Mouse (Mus musculus) limb, embryonic 10.5 days (tissue): Measurements from ENCODE around the gene Uvrag. TPM values are rescaled to one million over a fixed set of nuclear protein-coding genes. Genes with fewer than 3 reads are reported as not detected.
A peak's percentile ranks its signal among the peaks of the same experiment; 100 is the strongest.

Source experiments
- DNase-seq: peaks from one replicate; pipeline ENCODE4 v3.0.0-alpha.2; 2017; ENCODE audit warnings: low spot score
- H3K27ac ChIP-seq: fragments of 300-500 bp; sonication (generic); 2 replicates; pipeline ENCODE4 v1.5.1; 2016; ENCODE audit warnings: mild to moderate bottlenecking
- H3K27me3 ChIP-seq: fragments of 300-500 bp; sonication (generic); 2 replicates; pipeline ENCODE4 v1.6.1; 2016; ENCODE audit warnings: low read depth, mild to moderate bottlenecking; ENCODE audit not compliant: poor library complexity, severe bottlenecking
- H3K36me3 ChIP-seq: fragments of 300-500 bp; sonication (generic); 2 replicates; pipeline ENCODE4 v1.6.1; 2016; ENCODE audit warnings: mild to moderate bottlenecking, moderate library complexity
- H3K4me1 ChIP-seq: fragments of 300-500 bp; sonication (generic); 2 replicates; pipeline ENCODE4 v1.6.1; 2016
- H3K4me3 ChIP-seq: fragments of 300-500 bp; sonication (generic); 2 replicates; pipeline ENCODE4 v1.5.1; 2016; ENCODE audit warnings: mild to moderate bottlenecking, moderate library complexity
- H3K9me3 ChIP-seq: fragments of 300-500 bp; sonication (generic); replicated peaks from 2 replicates; pipeline ENCODE4 v1.6.1; 2016; ENCODE audit warnings: mild to moderate bottlenecking
- WGBS: fragments of 180-500 bp; shearing (Covaris S2); methylation state at CpG from one replicate; pipeline ENCODE4 v1.1.7; 2016; 5-methylcytosine and 5-hydroxymethylcytosine counted together
- polyA plus RNA-seq: library from polyadenylated mRNA; unstranded; fragments of >200 nt; fragmentation: Nextera tagmentation; extraction: Ambion mirVana; gene quantifications from 2 replicates; pipeline ENCODE4 v1.2.1, GENCODE M21; 2016

The Uvrag gene
- polyA plus RNA-seq, 1 experiment from 2014 or later: 12.0 TPM

GRCm38 (mm10) chr7:98839312-98839711 is 301.6 kb downstream of the Uvrag start:
- no peaks in the 10 kb centered on the region for H3K9me3 ChIP-seq
- no peaks in the 10 kb centered on the region for H3K36me3 ChIP-seq
- peak overlapping the region; percentile 67 for H3K4me3 ChIP-seq
- peaks cover 100% of the 10 kb centered on the region for H3K27me3 ChIP-seq
- peak overlapping the region; percentile 81 for H3K27ac ChIP-seq
- 1% methylated on average over 12 of the region's 12 CpGs for WGBS
- H3K4me1 ChIP-seq: peaks cover 100% of the 10 kb centered on the region
- no peak for DNase-seq

- H3K36me3 ChIP-seq: no peaks in the 10 kb centered on the region
- H3K27ac ChIP-seq: peak overlapping the region; percentile 81
- peaks cover 100% of the 10 kb centered on the region for H3K27me3 ChIP-seq
- H3K4me3 ChIP-seq: peak overlapping the region; percentile 67
- H3K4me1 ChIP-seq: peaks cover 98% of the 10 kb centered on the region
- peak; percentile 84 for DNase-seq
- no peaks in the 10 kb centered on the region for H3K9me3 ChIP-seq
- under 1% methylated on average over 48 of the region's 48 CpGs for WGBS
These were observed 302.2 kb downstream of the Uvrag start for GRCm38 (mm10) chr7:98838729-98839141.

- DNase-seq: peak; percentile 90
- Histone ChIP-seq H3K4me1 (peaks cover 89% of the 10 kb centered on the region), H3K9me3 (no peaks in the 10 kb centered on the region), H3K4me3 (peak overlapping the region; percentile 67), H3K27ac (peak overlapping the region; percentile 81; the same call in 1 of the 2 replicates), H3K36me3 (no peaks in the 10 kb centered on the region), H3K27me3 (peaks cover 99% of the 10 kb centered on the region)
- 1% methylated on average over 17 of the region's 17 CpGs for WGBS
These were observed 303.0 kb downstream of the Uvrag start for GRCm38 (mm10) chr7:98837901-98838300.

- DNase-seq: peak; percentile 80
- Histone ChIP-seq H3K4me1 (peaks cover 82% of the 10 kb centered on the region), H3K4me3 (peak overlapping the region; percentile 67), H3K27ac (peak overlapping the region; percentile 81), H3K9me3 (no peaks in the 10 kb centered on the region), H3K36me3 (no peaks in the 10 kb centered on the region), H3K27me3 (peaks cover 99% of the 10 kb centered on the region)
- WGBS: 1% methylated on average over 23 of the region's 23 CpGs
These were observed 304.3 kb downstream of the Uvrag start for GRCm38 (mm10) chr7:98836646-98837045.

DNA sequence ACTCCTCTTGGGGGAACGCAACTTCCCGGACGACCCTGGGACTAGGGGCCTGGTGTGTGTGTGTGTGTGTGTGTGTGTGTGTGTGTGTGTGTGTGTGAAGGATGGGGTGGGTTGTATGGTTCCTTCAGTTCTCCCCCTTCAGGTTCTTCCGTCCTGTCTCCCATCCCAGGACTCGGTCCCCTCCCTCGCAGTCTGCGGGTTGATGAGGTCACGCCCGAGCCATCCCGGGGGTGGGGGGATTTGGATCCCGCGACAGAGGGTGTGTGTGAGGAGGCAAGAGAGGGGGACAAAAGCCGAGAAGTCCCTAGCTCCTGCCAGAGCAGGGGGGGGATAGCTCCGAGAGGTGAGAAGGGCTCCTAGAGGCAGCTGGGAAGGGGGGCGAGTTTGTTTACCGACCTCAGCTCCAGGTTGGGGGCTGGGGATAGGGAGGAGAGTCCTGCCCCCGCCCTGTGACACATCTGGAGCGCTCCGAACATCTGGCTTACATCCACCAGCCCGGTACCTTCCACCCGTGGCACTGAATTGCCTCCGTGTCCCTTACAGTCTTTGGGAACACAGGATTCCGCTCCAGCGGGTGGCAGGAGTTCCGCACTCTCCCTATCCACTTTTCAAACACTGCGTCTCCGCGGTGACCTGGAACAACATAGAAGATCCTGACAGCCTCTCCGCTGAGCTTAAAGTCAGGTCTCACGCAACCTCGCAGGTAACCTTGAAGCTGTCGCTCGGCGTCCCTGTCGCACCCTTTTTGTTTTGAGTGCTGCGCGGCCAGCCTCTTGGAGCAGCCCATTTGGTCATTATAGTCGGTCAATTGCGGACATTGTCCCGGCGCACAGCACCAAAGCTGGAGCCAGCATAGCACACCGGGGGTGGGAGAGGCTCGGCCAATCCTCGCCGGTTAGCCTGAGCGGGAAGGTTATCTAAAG is 305.2 kb downstream of the Uvrag start:
- Histone ChIP-seq H3K36me3 (no peaks in the 10 kb centered on the region), H3K27ac (peak overlapping the region; percentile 81), H3K4me3 (peak overlapping the region; percentile 67), H3K27me3 (peaks cover 99% of the 10 kb centered on the region), H3K4me1 (peaks cover 73% of the 10 kb centered on the region), H3K9me3 (no peaks in the 10 kb centered on the region)
- WGBS: under 1% methylated on average over 46 of the region's 46 CpGs
- peak; percentile 71 for DNase-seq

Other genes starting within 250 kb of the Uvrag start
- 14.2 and 15.0 TPM in 2 replicates for gene Dgat2, start 41.6 kb upstream of the Uvrag start, polyA plus RNA-seq
- 78.6 and 124 TPM in 2 replicates for gene Mogat2, start 97.5 kb upstream of the Uvrag start, polyA plus RNA-seq
- 3.1 and 5.4 TPM in 2 replicates for gene Map6, start 126.3 kb upstream of the Uvrag start, polyA plus RNA-seq
- 1,171 and 1,177 TPM in 2 replicates for gene Serpinh1, start 212.1 kb upstream of the Uvrag start, polyA plus RNA-seq
- 9.9 and 12.3 TPM in 2 replicates for gene Gdpd5, start 240.3 kb upstream of the Uvrag start, polyA plus RNA-seq